Mouse (Mus musculus): Measurements from ENCODE around the gene Ripor3. TPM values are rescaled to one million over a fixed set of nuclear protein-coding genes. Genes with fewer than 3 reads are reported as not detected.

Gene Ripor3
- total and polyA plus RNA-seq, 3 experiments, result 1.9 to 6.9 (median 6.5) TPM

DNA sequence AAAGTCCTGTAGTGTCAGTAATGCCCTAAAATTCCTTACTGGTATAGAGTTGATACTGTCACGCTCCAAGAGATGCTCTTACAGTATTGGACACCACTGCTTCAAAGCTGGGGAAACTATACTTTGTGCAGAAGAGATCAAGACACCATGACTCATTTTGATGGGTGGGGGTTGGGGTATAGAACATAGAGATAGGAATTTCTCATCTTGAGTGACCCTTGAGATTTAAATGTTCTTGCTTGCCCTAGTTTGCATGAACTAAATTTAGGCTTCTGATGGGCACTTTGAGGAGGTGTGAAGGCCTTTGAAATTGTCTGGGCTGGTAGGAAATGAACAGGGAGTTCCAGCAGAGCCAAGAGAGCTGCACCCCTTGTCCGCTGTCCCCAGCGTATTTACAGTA, 74.5 kb downstream of the Ripor3 start:
- peaks cover 59% of the 10 kb centered on the region for H3K36me3 ChIP-seq (replicated peaks)
- DNase-seq (ENCODE audit: low spot score), result no peak
- H3K27me3 ChIP-seq (ENCODE audit: insufficient read depth, low read length), result no peaks in the 10 kb centered on the region
- H3K9me3 ChIP-seq (replicated peaks), result no peaks in the 10 kb centered on the region
- peaks cover 29% of the 10 kb centered on the region for H3K4me1 ChIP-seq (ENCODE audit: insufficient read depth, low read depth, low read length)
- no peak overlapping the region for H3K4me3 ChIP-seq (ENCODE audit: low read depth, low read length)
- TF ChIP-seq POLR2AphosphoS5 (IDR thresholded peaks at IDR 0.05; ENCODE audit: insufficient replicate concordance, low read depth, low read length) (no peak), CTCF (IDR thresholded peaks at IDR 0.05; ENCODE audit: low read depth, low read length) (no peak), TAL1 (conservative IDR thresholded peaks at IDR 0.05; ENCODE audit: low read depth, low read length) (no peak), GATA2 (IDR thresholded peaks at IDR 0.05; ENCODE audit: borderline replicate concordance, low read depth, low read length) (no peak), GATA1 (IDR thresholded peaks at IDR 0.05; ENCODE audit: borderline replicate concordance, low read length) (no peak)
- ATAC-seq (ENCODE audit: extremely low read depth, insufficient number of reproducible peaks, low FRiP score, poor library complexity, severe bottlenecking), result no peak

DNA sequence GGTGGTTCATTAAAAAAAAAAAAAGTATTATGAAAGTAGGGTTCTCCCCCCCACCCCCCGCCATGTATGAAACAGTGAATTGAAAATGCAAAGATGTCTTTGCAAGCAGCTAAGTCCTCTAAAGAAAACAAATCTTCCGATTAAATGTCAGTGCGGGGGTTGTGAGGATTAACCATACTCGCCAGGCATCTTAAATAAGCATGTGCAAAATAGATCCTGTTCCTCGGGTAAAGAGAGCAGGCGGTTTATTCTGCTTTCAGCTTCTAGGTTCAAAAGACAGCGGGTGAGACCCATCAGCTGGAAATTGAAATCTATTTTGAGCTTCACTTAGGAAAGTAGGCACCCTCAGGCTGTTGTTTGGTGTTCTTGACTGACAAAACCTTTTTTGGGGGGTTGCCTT, 77.0 kb downstream of the Ripor3 start:
- DNase-seq (ENCODE audit: low spot score) (no peak), ATAC-seq (ENCODE audit: extremely low read depth, insufficient number of reproducible peaks, low FRiP score, poor library complexity, severe bottlenecking) (no peak)
- Histone ChIP-seq H3K36me3 (replicated peaks) (peaks cover 33% of the 10 kb centered on the region), H3K4me3 (ENCODE audit: low read depth, low read length) (no peak overlapping the region; the same call in 1 of the 2 replicates), H3K4me1 (ENCODE audit: insufficient read depth, low read depth, low read length) (peaks cover 26% of the 10 kb centered on the region), H3K9me3 (replicated peaks) (no peaks in the 10 kb centered on the region), H3K27me3 (ENCODE audit: insufficient read depth, low read length) (no peaks in the 10 kb centered on the region)
- TF ChIP-seq TAL1 (conservative IDR thresholded peaks at IDR 0.05; ENCODE audit: low read depth, low read length) (no peak), POLR2AphosphoS5 (IDR thresholded peaks at IDR 0.05; ENCODE audit: insufficient replicate concordance, low read depth, low read length) (no peak), GATA2 (IDR thresholded peaks at IDR 0.05; ENCODE audit: borderline replicate concordance, low read depth, low read length) (no peak), GATA1 (IDR thresholded peaks at IDR 0.05; ENCODE audit: borderline replicate concordance, low read length) (no peak), CTCF (IDR thresholded peaks at IDR 0.05; ENCODE audit: low read depth, low read length) (no peak)

DNA sequence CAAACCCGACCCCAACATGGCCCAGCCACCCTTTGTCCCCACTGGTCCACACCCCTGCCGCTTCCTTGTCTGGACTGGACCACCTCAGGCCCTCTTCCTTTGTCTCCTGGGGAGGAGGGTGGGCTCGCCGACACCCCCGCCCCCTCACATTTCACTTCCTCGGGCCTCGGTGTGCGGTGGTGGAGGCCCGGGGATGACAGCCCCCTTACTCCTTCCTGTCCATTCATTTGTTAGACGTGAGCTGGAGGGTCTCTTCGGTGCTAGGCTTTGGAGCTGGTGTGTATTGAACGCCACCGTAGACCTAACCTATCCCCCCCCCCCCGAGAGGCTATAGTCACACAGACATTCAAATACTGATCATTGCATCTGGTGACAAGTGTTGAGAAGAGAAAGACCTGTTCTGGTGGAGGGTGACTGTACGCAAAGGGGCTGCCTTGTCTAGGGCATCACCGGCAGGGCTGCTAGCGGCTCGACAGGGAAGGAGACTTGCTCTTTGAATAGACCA, 77.6 kb downstream of the Ripor3 start:
- TF ChIP-seq POLR2AphosphoS5 (IDR thresholded peaks at IDR 0.05; ENCODE audit: insufficient replicate concordance, low read depth, low read length) (no peak), GATA2 (IDR thresholded peaks at IDR 0.05; ENCODE audit: borderline replicate concordance, low read depth, low read length) (no peak), GATA1 (IDR thresholded peaks at IDR 0.05; ENCODE audit: borderline replicate concordance, low read length) (no peak), TAL1 (conservative IDR thresholded peaks at IDR 0.05; ENCODE audit: low read depth, low read length) (no peak), CTCF (IDR thresholded peaks at IDR 0.05; ENCODE audit: low read depth, low read length) (no peak)
- no peak for ATAC-seq (ENCODE audit: extremely low read depth, insufficient number of reproducible peaks, low FRiP score, poor library complexity, severe bottlenecking)
- peak; percentile 23 for DNase-seq (ENCODE audit: low spot score)
- peaks cover 29% of the 10 kb centered on the region for H3K36me3 ChIP-seq (replicated peaks)
- peak overlapping the region; percentile 93 for H3K4me3 ChIP-seq (ENCODE audit: low read depth, low read length)
- H3K4me1 ChIP-seq (ENCODE audit: insufficient read depth, low read depth, low read length), result peaks cover 26% of the 10 kb centered on the region
- no peaks in the 10 kb centered on the region for H3K9me3 ChIP-seq (replicated peaks)
- H3K27me3 ChIP-seq (ENCODE audit: insufficient read depth, low read length), result peaks cover 3% of the 10 kb centered on the region; the same call in 1 of the 2 replicates

DNA sequence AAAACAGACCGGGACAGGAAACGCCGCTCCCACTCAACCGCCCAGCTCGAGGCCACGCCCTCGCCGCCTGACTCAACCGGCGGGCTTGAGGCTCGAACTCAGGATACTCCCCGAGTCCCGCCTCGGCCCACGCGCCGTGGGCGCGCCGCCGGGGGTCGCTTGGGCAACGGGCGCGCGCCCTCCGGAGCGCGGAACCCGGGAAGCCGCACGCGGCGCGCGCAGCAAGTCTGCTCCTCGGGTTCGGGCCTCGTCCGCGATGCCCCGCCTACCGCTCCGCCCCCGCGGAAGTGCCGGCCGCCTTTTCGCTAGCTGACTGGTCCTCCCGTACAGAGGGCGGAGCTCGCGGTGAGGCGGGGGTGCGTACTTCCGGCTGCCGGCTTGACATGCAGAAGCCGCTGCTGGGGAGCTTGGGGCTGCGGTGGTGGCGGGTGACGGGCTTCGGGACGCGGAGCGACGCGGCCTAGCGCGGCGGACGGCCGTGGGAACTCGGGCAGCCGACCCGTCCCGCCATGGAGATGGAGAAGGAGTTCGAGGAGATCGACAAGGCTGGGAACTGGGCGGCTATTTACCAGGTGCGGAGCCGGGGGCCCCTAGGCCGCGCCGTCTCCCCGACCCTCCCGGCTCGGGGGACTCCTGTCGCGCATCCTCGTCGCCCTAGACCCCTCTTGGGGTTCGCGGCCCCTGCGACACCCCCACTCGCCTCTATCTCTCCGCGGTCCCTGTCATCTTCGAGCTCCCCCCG, 78.3 kb downstream of the Ripor3 start, which contains the start of gene Ptpn1:
Gene Ptpn1 (plus strand): TSS at position 73 of the 742 bp plus-strand sequence.
- Histone ChIP-seq H3K9me3 (replicated peaks) (no peaks in the 10 kb centered on the region), H3K4me1 (ENCODE audit: insufficient read depth, low read depth, low read length) (peaks cover 26% of the 10 kb centered on the region), H3K27me3 (ENCODE audit: insufficient read depth, low read length) (peaks cover 3% of the 10 kb centered on the region; the same call in 1 of the 2 replicates), H3K36me3 (replicated peaks) (peaks cover 23% of the 10 kb centered on the region), H3K4me3 (ENCODE audit: low read depth, low read length) (peak within 1 kb of the TSS; percentile 93)
- TF ChIP-seq CTCF (IDR thresholded peaks at IDR 0.05; ENCODE audit: low read depth, low read length), result no peak
- TF ChIP-seq TAL1 (conservative IDR thresholded peaks at IDR 0.05; ENCODE audit: low read depth, low read length), result no peak
- no peak for TF ChIP-seq GATA2 (IDR thresholded peaks at IDR 0.05; ENCODE audit: borderline replicate concordance, low read depth, low read length)
- no peak for TF ChIP-seq POLR2AphosphoS5 (IDR thresholded peaks at IDR 0.05; ENCODE audit: insufficient replicate concordance, low read depth, low read length)
- TF ChIP-seq GATA1 (IDR thresholded peaks at IDR 0.05; ENCODE audit: borderline replicate concordance, low read length), result no peak
- ATAC-seq (ENCODE audit: extremely low read depth, insufficient number of reproducible peaks, low FRiP score, poor library complexity, severe bottlenecking) (peak; percentile 99), DNase-seq (ENCODE audit: low spot score) (peak; percentile 100)

DNA sequence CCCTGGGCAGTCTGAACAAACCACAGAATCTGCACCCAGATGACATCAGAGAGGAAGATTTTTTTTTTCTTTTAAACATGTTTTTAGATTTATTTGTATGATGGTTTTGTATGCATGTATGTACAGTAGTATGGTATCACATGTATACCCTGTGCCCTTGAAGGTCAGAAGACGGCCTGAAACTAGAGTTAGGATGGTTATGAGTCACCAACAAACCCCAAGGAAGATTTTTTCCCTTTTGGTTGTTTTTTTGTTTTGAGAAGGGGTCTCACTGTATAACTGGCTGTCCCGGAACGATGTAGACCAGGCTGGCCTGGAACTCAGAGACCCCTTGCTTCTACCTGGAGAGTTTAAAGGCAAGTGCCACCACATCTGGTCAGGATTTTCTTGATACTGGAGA, 79.4 kb downstream of the Ripor3 start:
- H3K9me3 ChIP-seq (replicated peaks), result no peaks in the 10 kb centered on the region
- ATAC-seq (ENCODE audit: extremely low read depth, insufficient number of reproducible peaks, low FRiP score, poor library complexity, severe bottlenecking) (no peak), DNase-seq (ENCODE audit: low spot score) (no peak)
- peaks cover 12% of the 10 kb centered on the region for H3K27me3 ChIP-seq (ENCODE audit: insufficient read depth, low read length)
- peaks cover 12% of the 10 kb centered on the region for H3K36me3 ChIP-seq (replicated peaks)
- peaks cover 27% of the 10 kb centered on the region for H3K4me1 ChIP-seq (ENCODE audit: insufficient read depth, low read depth, low read length)
- H3K4me3 ChIP-seq (ENCODE audit: low read depth, low read length), result peak overlapping the region; percentile 93; the same call in 1 of the 2 replicates
- TF ChIP-seq GATA2 (IDR thresholded peaks at IDR 0.05; ENCODE audit: borderline replicate concordance, low read depth, low read length), result no peak
- TF ChIP-seq POLR2AphosphoS5 (IDR thresholded peaks at IDR 0.05; ENCODE audit: insufficient replicate concordance, low read depth, low read length), result no peak
- TF ChIP-seq CTCF (IDR thresholded peaks at IDR 0.05; ENCODE audit: low read depth, low read length), result no peak
- no peak for TF ChIP-seq GATA1 (IDR thresholded peaks at IDR 0.05; ENCODE audit: borderline replicate concordance, low read length)
- no peak for TF ChIP-seq TAL1 (conservative IDR thresholded peaks at IDR 0.05; ENCODE audit: low read depth, low read length)

Other genes starting within 250 kb of the Ripor3 start
- 16.2 and 23.5 TPM in 2 replicates for gene Ptpn1, start 78.6 kb downstream of the Ripor3 start, total RNA-seq (2014; fragmentation: Nextera tagmentation)
- gene Ptpn1, start 78.6 kb downstream of the Ripor3 start, total RNA-seq (2017), result 16.4 and 29.4 TPM in 2 replicates
- 38.1 and 41.7 TPM in 2 replicates for gene Ptpn1, start 78.6 kb downstream of the Ripor3 start, polyA plus RNA-seq (2012)
- gene Pard6b, start 70.4 kb upstream of the Ripor3 start, total RNA-seq (2014; fragmentation: Nextera tagmentation), result 3.1 and 4.8 TPM in 2 replicates
- gene Pard6b, start 70.4 kb upstream of the Ripor3 start, total RNA-seq (2017), result 5.3 and 5.5 TPM in 2 replicates
- 4.7 and 4.8 TPM in 2 replicates for gene Pard6b, start 70.4 kb upstream of the Ripor3 start, polyA plus RNA-seq (2012)
- gene Adnp, start 196.5 kb upstream of the Ripor3 start, total RNA-seq (2014; fragmentation: Nextera tagmentation), result 76.2 and 90.8 TPM in 2 replicates
- gene Adnp, start 196.5 kb upstream of the Ripor3 start, total RNA-seq (2017), result 1.1 and 1.5 TPM in 2 replicates
- gene Adnp, start 196.5 kb upstream of the Ripor3 start, polyA plus RNA-seq (2012), result 45.6 and 49.8 TPM in 2 replicates
- gene Gm20716, start 219.7 kb upstream of the Ripor3 start, total RNA-seq (2014; fragmentation: Nextera tagmentation), result 45.3 and 45.8 TPM in 2 replicates
- gene Gm20716, start 219.7 kb upstream of the Ripor3 start, total RNA-seq (2017), result 41.0 and 41.8 TPM in 2 replicates
- 0.01 TPM in 1 of 2 replicates, not detected in the other for gene Gm20716, start 219.7 kb upstream of the Ripor3 start, polyA plus RNA-seq (2012)
- gene Dpm1, start 220.0 kb upstream of the Ripor3 start, total RNA-seq (2014; fragmentation: Nextera tagmentation), result 56.8 and 88.5 TPM in 2 replicates
- 54.3 and 60.8 TPM in 2 replicates for gene Dpm1, start 220.0 kb upstream of the Ripor3 start, total RNA-seq (2017)
- 49.5 and 66.0 TPM in 2 replicates for gene Dpm1, start 220.0 kb upstream of the Ripor3 start, polyA plus RNA-seq (2012)
- gene Mocs3, start 220.0 kb upstream of the Ripor3 start, total RNA-seq (2014; fragmentation: Nextera tagmentation), result 4.9 and 10.5 TPM in 2 replicates
- 5.7 and 9.0 TPM in 2 replicates for gene Mocs3, start 220.0 kb upstream of the Ripor3 start, total RNA-seq (2017)
- 14.9 and 20.8 TPM in 2 replicates for gene Mocs3, start 220.0 kb upstream of the Ripor3 start, polyA plus RNA-seq (2012)

Measured in G1E (cell line).